Mouse (Mus musculus) megakaryocyte-erythroid progenitor cell, adult 5-6 weeks (primary cell): ENCODE data around the gene Araf. TPM values are rescaled to one million over a fixed set of nuclear protein-coding genes. Genes with fewer than 3 reads are reported as not detected.

Experiments
- ATAC-seq: replicated peaks from 2 replicates; pipeline ENCODE4 v1.8.0; 2016; ENCODE audit warnings: mild to moderate bottlenecking, inconsistent platforms; ENCODE audit not compliant: severe bottlenecking, poor library complexity, low FRiP score, low TSS enrichment
- total RNA-seq, 2 experiments: library from RNA; stranded (forward) in 1 of 2; stranded (reverse) in 1 of 2; fragments of 200-1000, 215-1000 nt in 1 of 2; fragments of >200 nt in 1 of 2; fragmentation: Nextera tagmentation in 1 of 2; gene quantifications; 2 replicates each; pipeline ENCODE4 v1.2.3; 2014 to 2017

The Araf gene
- total RNA-seq, 2 experiments from 2014 or later: 40.7 to 125 TPM

DNA sequence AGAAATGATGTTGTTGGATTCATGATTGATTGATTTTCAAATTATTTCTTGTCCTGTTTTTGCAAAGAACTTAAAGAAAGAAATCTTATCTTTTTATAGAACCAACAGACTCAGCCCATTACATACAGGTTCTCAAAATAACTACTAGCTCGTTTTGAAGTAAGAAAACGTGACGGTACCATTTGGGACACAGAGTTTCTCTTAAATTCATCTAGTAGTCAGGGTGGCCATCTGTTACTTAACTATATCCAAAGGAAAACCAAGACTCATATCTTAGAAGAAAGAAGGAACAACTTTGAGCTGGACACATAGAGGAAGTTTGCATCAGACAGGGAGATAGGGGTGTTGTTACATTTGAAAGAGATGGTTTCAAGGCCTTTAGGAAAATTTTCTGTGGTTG is 49.6 kb downstream of the Araf start:
- ATAC-seq: no peak

DNA sequence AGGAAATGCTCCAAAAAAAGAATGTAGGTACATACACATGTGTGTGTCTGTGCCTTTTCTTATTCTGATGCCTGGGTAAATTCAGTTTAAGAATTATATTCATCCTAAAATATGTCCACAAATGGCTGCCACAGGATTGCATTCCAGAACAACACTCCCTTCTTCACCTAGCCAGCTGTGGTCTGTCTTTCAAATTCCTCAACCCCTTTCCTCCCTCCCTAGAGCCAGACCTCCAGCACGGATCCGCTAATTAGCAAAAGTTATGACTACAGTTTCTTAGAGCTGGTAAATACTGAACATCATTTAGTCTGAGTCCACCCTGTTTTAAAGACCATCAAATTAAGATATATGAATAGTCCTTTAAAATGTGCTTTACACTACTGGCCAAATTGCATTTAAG is 50.2 kb downstream of the Araf start:
- no peak for ATAC-seq

DNA sequence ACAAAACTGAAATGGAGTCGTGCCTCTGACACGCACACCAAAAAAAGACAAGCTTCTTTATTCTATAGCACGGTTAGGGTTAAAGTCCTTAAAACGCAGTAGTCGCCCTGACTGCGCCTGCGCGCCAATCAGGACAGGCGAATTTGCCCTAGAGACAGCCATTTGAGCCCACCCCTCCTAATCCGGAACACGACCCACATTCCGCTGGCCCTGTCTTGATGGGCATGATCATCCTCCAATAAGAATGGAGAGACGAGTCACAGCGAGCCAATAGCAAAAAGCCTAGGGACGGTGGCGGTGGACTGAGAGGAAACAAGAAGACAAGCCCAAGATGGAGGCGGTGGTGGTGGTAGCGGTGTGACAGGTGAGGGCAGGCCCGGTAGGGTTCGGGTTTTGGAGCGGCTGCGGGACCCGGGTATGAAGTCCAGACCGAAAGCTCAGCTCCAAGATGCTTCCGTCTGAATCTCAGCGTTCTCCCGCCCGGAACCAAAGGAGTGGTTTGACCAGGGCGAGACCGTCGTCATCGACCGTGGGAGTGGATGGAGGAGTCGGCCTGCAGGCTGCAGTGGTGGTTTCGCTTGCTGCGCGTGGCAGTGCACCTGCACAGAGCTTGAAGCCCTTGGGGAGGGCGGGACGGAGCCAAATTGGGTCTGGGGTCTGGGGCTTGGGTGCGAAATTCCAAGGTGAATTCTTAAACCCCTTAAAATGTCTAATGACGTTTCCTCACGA is 50.8 kb downstream of the Araf start:
- peak; percentile 100 for ATAC-seq

DNA sequence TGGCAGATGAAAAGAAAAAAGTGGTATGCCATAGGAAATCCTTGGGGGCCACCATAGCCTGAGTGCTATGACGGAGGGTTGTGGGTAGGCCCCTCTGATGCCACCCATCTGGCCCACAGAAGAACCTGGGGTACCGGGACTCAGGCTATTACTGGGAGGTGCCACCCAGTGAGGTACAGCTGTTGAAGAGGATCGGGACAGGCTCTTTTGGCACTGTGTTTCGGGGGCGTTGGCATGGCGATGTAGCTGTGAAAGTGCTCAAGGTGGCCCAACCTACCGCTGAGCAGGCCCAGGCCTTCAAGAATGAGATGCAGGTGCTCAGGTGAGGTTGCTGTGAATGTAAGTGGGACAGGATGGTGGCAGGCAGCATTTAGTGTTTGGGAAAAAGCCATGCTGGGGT is 56.2 kb downstream of the Araf start:
- ATAC-seq: no peak

DNA sequence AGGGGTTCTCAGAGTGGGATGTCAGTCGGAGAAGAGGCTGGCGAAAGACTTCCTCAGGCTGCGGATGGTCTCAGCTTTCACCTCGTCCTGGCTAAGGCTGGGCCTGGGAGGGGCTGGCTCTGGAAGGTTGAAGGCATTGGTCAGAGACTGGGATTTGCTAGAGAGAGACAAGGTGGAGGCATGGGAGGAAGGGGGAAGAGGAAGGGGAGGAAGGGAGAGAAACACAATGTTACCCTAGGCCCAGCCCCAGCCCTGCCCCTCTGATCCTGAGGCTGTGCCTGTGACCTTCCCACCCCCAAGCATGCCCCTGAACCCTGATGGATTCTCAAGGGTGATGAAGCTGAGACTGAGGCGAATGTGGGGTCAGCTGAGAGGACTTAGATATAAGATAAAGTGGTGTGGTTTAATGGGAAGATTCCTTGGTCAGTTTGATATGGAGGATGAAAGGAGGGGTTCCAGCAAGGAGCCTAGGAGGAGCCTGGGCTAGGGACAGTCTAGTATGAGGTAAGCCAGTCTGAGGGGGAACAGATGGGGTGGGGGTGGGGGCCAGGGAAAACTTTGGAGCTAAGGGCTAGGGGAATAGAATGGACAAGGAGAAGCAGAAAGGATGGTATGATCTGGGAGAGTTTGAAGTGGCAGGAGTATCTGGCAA is 64.0 kb downstream of the Araf start:
- ATAC-seq: no peak

DNA sequence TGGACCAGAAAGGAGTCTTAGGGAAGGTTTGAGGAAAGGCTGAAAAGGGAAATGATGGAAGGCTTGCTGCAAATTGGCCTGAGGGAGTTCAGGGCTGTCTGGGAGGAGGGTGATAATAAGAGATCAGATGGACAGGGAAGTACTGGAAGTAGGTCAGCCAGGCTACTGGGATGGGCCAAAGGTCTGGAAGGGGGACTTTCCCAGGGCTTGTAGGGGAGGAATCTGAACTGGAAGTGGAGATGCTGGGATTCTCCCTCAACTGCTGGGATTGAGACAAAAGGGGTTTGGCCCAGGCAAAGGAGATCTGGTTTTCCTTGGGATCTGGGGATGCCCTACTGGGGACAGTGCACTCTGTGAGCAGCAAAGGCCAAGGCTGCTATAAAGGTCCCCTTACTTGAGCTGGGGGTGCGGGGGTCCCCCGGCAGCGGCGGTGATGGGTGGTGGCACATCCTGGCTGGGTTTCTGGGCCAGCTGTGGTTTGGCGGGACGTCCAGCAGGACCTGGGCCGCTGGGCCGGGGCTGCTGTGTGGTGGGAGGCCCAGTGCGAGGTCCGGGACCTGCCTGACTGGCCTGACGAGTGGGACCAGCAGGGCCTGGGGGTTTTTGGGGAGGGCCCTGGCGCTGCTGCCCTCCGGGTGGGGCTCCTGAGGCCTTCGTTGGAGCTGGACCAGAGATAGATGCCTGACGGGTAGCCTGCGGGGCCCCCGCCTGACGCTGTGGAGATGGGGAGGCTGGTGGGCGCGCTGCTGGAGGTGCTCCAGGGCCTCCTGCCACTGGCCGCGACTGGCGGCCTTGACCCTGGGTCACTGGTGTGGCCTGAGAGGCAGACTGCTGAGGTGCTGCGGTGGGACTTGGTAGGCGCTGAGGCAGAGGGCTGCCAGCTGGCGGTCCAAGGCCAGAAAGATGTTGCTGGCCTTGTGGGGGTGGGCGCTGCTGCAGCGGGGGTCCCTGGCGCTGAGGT is 64.8 kb downstream of the Araf start:
- no peak for ATAC-seq

DNA sequence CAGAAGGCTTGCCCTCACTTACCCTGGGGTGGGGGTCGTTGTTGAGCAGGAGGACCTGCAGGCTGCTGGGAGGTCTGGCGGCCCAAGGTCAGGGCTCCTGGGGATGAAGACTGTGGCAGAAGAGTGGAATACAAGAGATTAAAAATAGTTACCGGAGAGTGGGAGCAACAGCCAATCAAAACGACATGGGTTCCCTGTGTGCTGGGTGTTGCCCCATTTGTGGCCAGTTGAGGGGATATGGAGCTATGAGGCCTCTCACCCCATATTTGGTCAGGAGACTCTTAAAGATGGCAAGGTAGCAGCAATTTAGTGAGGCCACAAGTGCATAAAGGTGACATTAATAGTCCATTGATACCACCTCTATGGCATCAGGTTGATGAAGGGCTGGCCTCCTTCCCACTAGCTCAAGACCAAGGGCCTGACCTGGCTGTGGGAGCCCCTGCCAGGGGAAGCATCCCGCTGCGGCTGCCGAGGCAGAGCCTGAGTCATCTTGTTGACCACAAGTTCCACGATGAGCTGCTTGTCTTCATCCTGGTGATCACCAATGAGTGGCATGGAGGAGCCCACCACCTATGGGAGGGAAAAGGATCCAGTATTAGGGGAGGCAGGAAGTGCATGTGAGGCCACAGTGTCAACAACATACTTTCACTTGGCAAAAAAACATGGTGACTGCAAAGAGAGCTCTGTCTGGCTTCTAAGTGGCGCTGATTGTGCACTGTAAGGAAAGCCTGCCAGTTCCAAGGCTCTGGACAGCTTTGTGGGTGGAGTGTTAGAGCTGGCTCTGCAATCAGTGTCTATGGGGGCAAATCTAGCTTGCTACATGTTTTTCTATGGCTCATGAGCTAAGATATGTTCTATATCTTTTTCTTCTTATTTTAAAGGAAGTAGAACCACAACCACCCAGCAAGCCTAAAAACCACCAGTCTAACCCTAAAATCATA is 65.8 kb downstream of the Araf start:
- no peak for ATAC-seq

DNA sequence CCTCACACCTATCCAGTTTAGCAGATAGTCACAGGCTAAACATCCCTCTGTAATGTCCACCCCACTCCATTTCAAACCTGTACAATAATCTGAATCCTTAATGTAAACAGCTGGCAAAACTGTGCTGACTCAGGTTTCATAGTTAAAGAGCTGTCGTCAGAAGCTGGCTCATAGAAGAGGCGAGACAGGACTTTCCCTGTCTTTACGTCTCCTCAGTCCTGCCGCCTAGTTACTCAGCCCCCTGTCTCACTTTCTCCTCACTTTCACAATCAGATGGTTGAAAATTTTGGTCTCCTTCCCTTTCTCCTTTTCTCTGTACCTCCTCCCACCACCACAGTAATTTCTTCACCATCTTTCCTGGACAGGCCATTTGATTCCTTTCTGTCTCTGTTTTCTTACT is 70.5 kb downstream of the Araf start:
- ATAC-seq: no peak

DNA sequence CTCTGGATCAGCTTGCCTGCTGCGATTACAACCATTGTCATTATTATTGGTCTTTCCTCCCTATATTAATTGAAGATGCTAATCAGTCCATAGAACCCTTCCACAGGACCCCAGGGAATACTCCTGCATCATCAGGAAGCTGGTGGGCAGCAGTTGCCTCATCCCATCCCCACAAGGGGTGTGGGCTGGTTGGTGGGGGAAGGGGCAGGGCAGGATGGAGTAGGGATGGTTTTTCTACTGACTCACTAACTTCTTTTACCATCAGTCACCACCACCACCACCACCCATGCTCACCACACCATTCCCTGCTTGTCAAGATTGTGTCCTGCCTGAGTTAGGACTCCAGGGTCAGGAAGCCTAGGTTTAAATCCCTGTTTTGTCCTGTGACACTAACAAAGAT is 71.6 kb downstream of the Araf start:
- ATAC-seq: no peak

DNA sequence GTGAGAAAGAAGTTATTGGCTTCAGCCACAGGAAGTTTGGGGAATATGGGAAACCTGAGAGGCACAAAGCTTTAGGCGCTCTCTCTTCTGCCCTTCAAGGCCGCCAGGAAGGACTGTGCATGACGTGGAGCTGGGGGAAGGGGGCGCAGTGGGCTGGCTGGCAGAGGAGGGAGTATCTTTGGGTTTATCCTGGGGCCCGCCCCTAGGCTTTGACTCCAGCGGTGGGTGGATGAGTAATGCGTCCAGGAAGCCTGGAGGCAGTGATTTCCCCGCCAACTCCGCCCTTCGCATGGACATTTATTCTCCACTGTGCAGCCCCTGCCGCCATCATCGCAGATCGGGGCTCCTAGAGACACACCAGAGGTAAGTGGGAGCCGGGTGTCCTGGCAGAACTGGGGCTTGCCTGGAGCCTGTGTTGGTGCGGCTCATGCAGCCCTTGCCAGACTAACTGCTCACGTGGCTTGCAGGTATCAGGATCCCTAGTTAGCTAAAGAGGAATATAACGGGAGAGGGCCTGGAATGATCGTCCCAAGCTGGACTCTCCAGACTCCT is 72.4 kb downstream of the Araf start, which contains the start of gene Timp1:
Gene Timp1 (plus strand): TSS at position 205 of the 552 bp plus-strand sequence.
- ATAC-seq: no peak

DNA sequence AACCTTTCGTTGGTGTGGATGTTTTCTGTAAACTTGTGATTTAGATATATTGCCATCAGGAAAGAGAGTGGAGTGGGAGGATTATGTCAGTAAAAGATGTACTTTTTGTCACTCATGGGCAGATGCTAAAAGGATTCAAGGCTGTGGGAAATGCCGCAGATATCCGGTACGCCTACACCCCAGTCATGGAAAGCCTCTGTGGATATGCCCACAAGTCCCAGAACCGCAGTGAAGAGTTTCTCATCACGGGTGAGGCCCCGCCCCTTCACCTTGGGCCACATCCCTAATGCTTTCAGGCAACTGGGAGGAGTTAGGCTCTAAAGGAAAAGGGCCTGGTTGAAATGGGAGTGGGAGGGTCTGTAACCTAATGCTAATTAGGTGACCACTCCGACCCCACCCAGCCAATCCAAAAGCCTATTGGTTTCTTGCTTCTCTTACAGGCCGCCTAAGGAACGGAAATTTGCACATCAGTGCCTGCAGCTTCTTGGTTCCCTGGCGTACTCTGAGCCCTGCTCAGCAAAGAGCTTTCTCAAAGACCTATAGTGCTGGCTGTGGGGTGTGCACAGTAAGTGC is 75.4 kb downstream of the Araf start:
- no peak for ATAC-seq

DNA sequence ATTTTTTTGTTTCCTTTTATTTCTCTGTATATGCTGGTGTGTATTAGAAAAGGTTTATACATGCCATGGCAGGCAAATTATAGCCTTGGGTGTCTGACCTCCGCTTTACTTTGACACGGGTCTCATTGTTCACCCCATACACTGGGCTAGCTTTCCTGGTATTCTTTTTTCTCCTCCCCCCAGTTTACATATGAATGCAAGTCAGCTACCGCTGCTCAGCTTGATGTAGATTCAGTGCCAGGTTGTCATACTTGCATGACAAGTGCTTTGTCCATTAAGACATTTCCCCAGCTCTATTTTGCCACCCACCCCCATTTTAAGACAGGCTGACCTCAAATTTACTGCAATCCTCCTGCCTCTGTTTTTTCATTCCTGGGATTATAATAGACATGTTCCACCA is 77.6 kb downstream of the Araf start:
- no peak for ATAC-seq

DNA sequence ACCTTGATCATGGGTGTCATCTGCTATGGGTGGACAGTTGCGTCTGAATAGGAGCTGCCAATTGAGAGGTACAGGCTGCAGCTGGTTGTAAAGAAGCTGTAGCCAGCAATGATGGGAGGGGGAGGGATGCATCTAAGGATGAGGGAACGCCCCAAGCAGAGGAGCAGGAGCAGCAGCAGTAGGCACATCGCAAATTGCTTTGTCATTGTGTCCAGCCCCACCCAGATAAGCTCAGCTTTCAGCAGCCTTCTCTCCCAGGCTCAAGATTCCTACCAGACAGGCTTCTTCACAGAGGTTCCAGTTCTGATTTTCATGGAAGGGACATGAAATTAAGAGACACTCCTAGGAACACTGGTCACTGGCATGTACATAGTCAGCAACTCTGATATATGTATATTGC is 112.5 kb downstream of the Araf start:
- peak; percentile 70; the same call in 1 of the 2 replicates for ATAC-seq

Other genes with a start within 250 kb of the Araf start
- gene Rgn, start 248.0 kb upstream of the Araf start, total RNA-seq (2014; fragmentation: Nextera tagmentation): not detected in 2 replicates
- gene Rgn, start 248.0 kb upstream of the Araf start, total RNA-seq (2017): not detected in 2 replicates
- gene Rbm10, start 180.3 kb upstream of the Araf start, total RNA-seq (2014; fragmentation: Nextera tagmentation): 45.7 and 53.3 TPM in 2 replicates
- gene Rbm10, start 180.3 kb upstream of the Araf start, total RNA-seq (2017): 82.8 and 85.8 TPM in 2 replicates
- gene Ndufb11, start 180.2 kb upstream of the Araf start, total RNA-seq (2014; fragmentation: Nextera tagmentation): 119 and 157 TPM in 2 replicates
- gene Ndufb11, start 180.2 kb upstream of the Araf start, total RNA-seq (2017): 53.5 and 68.7 TPM in 2 replicates
- gene Uba1, start 139.5 kb upstream of the Araf start, total RNA-seq (2014; fragmentation: Nextera tagmentation): 241 and 270 TPM in 2 replicates
- 172 and 234 TPM in 2 replicates for gene Uba1, start 139.5 kb upstream of the Araf start, total RNA-seq (2017)
- 82.1 and 92.3 TPM in 2 replicates for gene Cdk16, start 109.9 kb upstream of the Araf start, total RNA-seq (2014; fragmentation: Nextera tagmentation)
- 18.3 and 22.2 TPM in 2 replicates for gene Cdk16, start 109.9 kb upstream of the Araf start, total RNA-seq (2017)
- 32.0 and 35.7 TPM in 2 replicates for gene Usp11, start 93.9 kb upstream of the Araf start, total RNA-seq (2014; fragmentation: Nextera tagmentation)
- 24.4 and 26.5 TPM in 2 replicates for gene Usp11, start 93.9 kb upstream of the Araf start, total RNA-seq (2017)
- not detected in 2 replicates for gene Timp1, start 72.4 kb downstream of the Araf start, total RNA-seq (2014; fragmentation: Nextera tagmentation)
- not detected in 2 replicates for gene Timp1, start 72.4 kb downstream of the Araf start, total RNA-seq (2017)
- gene Syn1, start 123.2 kb downstream of the Araf start, total RNA-seq (2014; fragmentation: Nextera tagmentation): not detected in 2 replicates
- 0.46 TPM in 1 of 2 replicates, not detected in the other for gene Syn1, start 123.2 kb downstream of the Araf start, total RNA-seq (2017)
- 0.72 and 5.6 TPM in 2 replicates for gene Cfp, start 133.7 kb downstream of the Araf start, total RNA-seq (2014; fragmentation: Nextera tagmentation)
- 1.8 and 4.2 TPM in 2 replicates for gene Cfp, start 133.7 kb downstream of the Araf start, total RNA-seq (2017)
- 5.3 and 9.8 TPM in 2 replicates for gene Elk1, start 152.8 kb downstream of the Araf start, total RNA-seq (2014; fragmentation: Nextera tagmentation)
- 2.1 and 2.2 TPM in 2 replicates for gene Elk1, start 152.8 kb downstream of the Araf start, total RNA-seq (2017)
- gene Uxt, start 164.2 kb downstream of the Araf start, total RNA-seq (2014; fragmentation: Nextera tagmentation): 45.3 and 61.1 TPM in 2 replicates
- 30.0 and 42.4 TPM in 2 replicates for gene Uxt, start 164.2 kb downstream of the Araf start, total RNA-seq (2017)